Mouse (Mus musculus) stomach, postnatal 0 days (tissue): ENCODE data around the gene Lmod3. TPM values are rescaled to one million over a fixed set of nuclear protein-coding genes. Genes with fewer than 3 reads are reported as not detected.

Experiments
- ATAC-seq: fragments of 200-750 bp; cut with Nextera tagmentation; 2 replicates; pipeline ENCODE4 v1.8.0; 2017; ENCODE audit not compliant: low FRiP score, low TSS enrichment
- DNase-seq: peaks from one replicate; pipeline ENCODE4 v3.0.0-alpha.2; 2016; ENCODE audit warnings: low spot score
- H3K27ac ChIP-seq: fragments of 300-500 bp; sonication (generic); replicated peaks from 2 replicates; pipeline ENCODE4 v1.5.1; 2014; ENCODE audit warnings: mild to moderate bottlenecking, control low read depth
- H3K27me3 ChIP-seq: fragments of 300-500 bp; sonication (generic); 2 replicates; pipeline ENCODE4 v1.6.1; 2014; ENCODE audit warnings: low read length; ENCODE audit not compliant: control insufficient read depth, insufficient read depth
- H3K36me3 ChIP-seq: fragments of 300-500 bp; sonication (generic); 2 replicates; pipeline ENCODE4 v1.6.1; 2014; ENCODE audit warnings: low read length, mixed read lengths; ENCODE audit not compliant: control insufficient read depth, insufficient read depth
- H3K4me1 ChIP-seq: fragments of 300-500 bp; sonication (generic); replicated peaks from 2 replicates; pipeline ENCODE4 v1.6.1; 2014; ENCODE audit warnings: antibody characterized with exemption; ENCODE audit not compliant: control insufficient read depth, insufficient read depth
- H3K4me2 ChIP-seq: fragments of 300-500 bp; sonication (generic); replicated peaks from 2 replicates; pipeline ENCODE4 v1.6.1; 2014; ENCODE audit warnings: low read depth, mild to moderate bottlenecking, control low read depth, moderate library complexity
- H3K4me3 ChIP-seq: fragments of 300-500 bp; sonication (generic); 2 replicates; pipeline ENCODE4 v1.5.1; 2014; ENCODE audit warnings: low read depth, low read length, control low read depth
- H3K9ac ChIP-seq: fragments of 300-500 bp; sonication (generic); 2 replicates; pipeline ENCODE4 v1.6.1; 2014; ENCODE audit warnings: mild to moderate bottlenecking, low read length, control low read depth, mixed read lengths
- H3K9me3 ChIP-seq: fragments of 300-500 bp; sonication (generic); 2 replicates; pipeline ENCODE4 v1.6.1; 2016; ENCODE audit warnings: low read length; ENCODE audit not compliant: control insufficient read depth
- CTCF ChIP-seq: IDR thresholded peaks from 2 replicates; pipeline ENCODE4 v1.5.1; 2016; ENCODE audit warnings: antibody characterized with exemption, low read depth, mild to moderate bottlenecking, moderate library complexity
- EP300 ChIP-seq: optimal IDR thresholded peaks from 2 replicates; pipeline ENCODE3; 2016; ENCODE audit warnings: antibody characterized with exemption
- WGBS: fragments of 180-500 bp; shearing (Covaris S2); extraction: QIAGEN DNeasy Blood & Tissue Kit; methylation state at CpG from one replicate; pipeline ENCODE4 v1.1.7; 2014; 5-methylcytosine and 5-hydroxymethylcytosine counted together
- polyA plus RNA-seq: library from polyadenylated mRNA; unstranded; fragments of >200 nt; fragmentation: Nextera tagmentation; extraction: Ambion mirVana; gene quantifications from 2 replicates; pipeline ENCODE4 v1.2.1, GENCODE M21; 2015

Lmod3 gene
- polyA plus RNA-seq, 1 experiment from 2014 or later = 0.27 TPM

- no peaks in the 10 kb centered on the region for H3K9me3 ChIP-seq
- H3K4me1 ChIP-seq = no peaks in the 10 kb centered on the region
- whole genome bisulfite sequencing = 61% methylated on average over 16 of the region's 16 CpGs
- no peak for DNase-seq
- H3K4me3 ChIP-seq = no peak overlapping the region
- H3K27ac ChIP-seq = no peak overlapping the region
- no peak overlapping the region for H3K4me2 ChIP-seq
- TF ChIP-seq CTCF (no peak), EP300 (no peak)
- no peaks in the 10 kb centered on the region for H3K36me3 ChIP-seq
- H3K27me3 ChIP-seq = no peaks in the 10 kb centered on the region
- no peak for ATAC-seq
- H3K9ac ChIP-seq = no peak overlapping the region
Measured at GRCm38 (mm10) chr6:97273058-97273710, 20.6 kb upstream of the Lmod3 start.

GRCm38 (mm10) chr6:97272349-97272748, 19.8 kb upstream of the Lmod3 start:
- no peaks in the 10 kb centered on the region for H3K36me3 ChIP-seq
- no peaks in the 10 kb centered on the region for H3K27me3 ChIP-seq
- no peak for ATAC-seq
- 67% methylated on average over 2 of the region's 2 CpGs for WGBS
- no peak overlapping the region for H3K9ac ChIP-seq
- no peaks in the 10 kb centered on the region for H3K9me3 ChIP-seq
- no peak overlapping the region for H3K27ac ChIP-seq
- H3K4me3 ChIP-seq = no peak overlapping the region
- H3K4me2 ChIP-seq = no peak overlapping the region
- no peak for DNase-seq
- H3K4me1 ChIP-seq = no peaks in the 10 kb centered on the region
- TF ChIP-seq EP300 (no peak), CTCF (no peak)

- H3K27me3 ChIP-seq = no peaks in the 10 kb centered on the region
- no peak for TF ChIP-seq EP300
- TF ChIP-seq CTCF = no peak
- H3K4me3 ChIP-seq = no peak overlapping the region
- ATAC-seq = no peak
- H3K36me3 ChIP-seq = no peaks in the 10 kb centered on the region
- WGBS = 72% methylated on average over 11 of the region's 11 CpGs
- no peak overlapping the region for H3K4me2 ChIP-seq
- H3K4me1 ChIP-seq = no peaks in the 10 kb centered on the region
- no peak for DNase-seq
- no peak overlapping the region for H3K9ac ChIP-seq
- no peaks in the 10 kb centered on the region for H3K9me3 ChIP-seq
- H3K27ac ChIP-seq = no peak overlapping the region
Measured at GRCm38 (mm10) chr6:97269596-97269995, 17.0 kb upstream of the Lmod3 start.

GRCm38 (mm10) chr6:97267132-97267531, 14.6 kb upstream of the Lmod3 start:
- Histone ChIP-seq H3K9ac (no peak overlapping the region), H3K27ac (no peak overlapping the region), H3K36me3 (no peaks in the 10 kb centered on the region), H3K9me3 (no peaks in the 10 kb centered on the region), H3K4me3 (no peak overlapping the region), H3K4me1 (no peaks in the 10 kb centered on the region), H3K4me2 (no peak overlapping the region), H3K27me3 (no peaks in the 10 kb centered on the region)
- WGBS = 73% methylated on average over 2 of the region's 2 CpGs
- ATAC-seq = no peak
- DNase-seq = no peak
- TF ChIP-seq CTCF (no peak), EP300 (no peak)

GRCm38 (mm10) chr6:97266661-97267060, 14.1 kb upstream of the Lmod3 start:
- Histone ChIP-seq H3K36me3 (no peaks in the 10 kb centered on the region), H3K27ac (no peak overlapping the region), H3K9me3 (no peaks in the 10 kb centered on the region), H3K4me1 (no peaks in the 10 kb centered on the region), H3K27me3 (no peaks in the 10 kb centered on the region), H3K4me2 (no peak overlapping the region), H3K4me3 (no peak overlapping the region), H3K9ac (no peak overlapping the region)
- ATAC-seq (no peak), DNase-seq (no peak)
- 68% methylated on average over 4 of the region's 4 CpGs for WGBS
- TF ChIP-seq EP300 (no peak), CTCF (no peak)

GRCm38 (mm10) chr6:97265705-97266104, 13.1 kb upstream of the Lmod3 start:
- DNase-seq = no peak

More at GRCm38 (mm10) chr6:97265705-97266104, 13.1 kb upstream of the Lmod3 start:
- 53% methylated on average over 3 of the region's 3 CpGs for whole genome bisulfite sequencing
- H3K36me3 ChIP-seq = no peaks in the 10 kb centered on the region
- H3K27ac ChIP-seq = no peak overlapping the region
- no peak overlapping the region for H3K9ac ChIP-seq
- H3K4me2 ChIP-seq = no peak overlapping the region
- no peaks in the 10 kb centered on the region for H3K27me3 ChIP-seq
- no peak for TF ChIP-seq CTCF
- H3K9me3 ChIP-seq = no peaks in the 10 kb centered on the region
- no peak overlapping the region for H3K4me3 ChIP-seq
- ATAC-seq = no peak
- H3K4me1 ChIP-seq = no peaks in the 10 kb centered on the region
